Mouse (Mus musculus): ENCODE measurements at regions not wholly inside any gene's neighbourhood (a gene's known extent, or its start where the extent isn't known, plus 50 kb on each side); places are given as distances from the start of the nearest gene placed in this dataset.

DNA sequence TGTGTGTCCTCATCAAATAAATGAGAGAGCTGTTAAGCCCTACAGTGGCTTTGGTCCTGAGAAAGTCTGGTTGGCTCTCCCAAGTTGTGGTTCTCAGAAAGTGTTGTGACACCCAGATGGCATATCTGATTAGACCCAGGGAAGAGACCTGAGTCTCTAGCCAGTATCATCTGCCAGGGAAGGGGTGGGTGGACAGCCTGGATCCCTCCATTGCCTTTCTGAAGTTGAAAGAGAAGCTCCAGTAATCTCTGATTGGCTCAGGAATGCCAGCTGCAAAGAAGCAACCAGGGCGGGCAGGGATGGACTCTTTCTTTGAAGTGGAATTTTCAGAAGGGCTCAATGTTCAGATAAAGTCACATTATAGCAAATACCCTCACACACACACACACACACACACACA is 361.8 kb upstream of the Gm10131 start:
- TF ChIP-seq CTCF (IDR thresholded peaks at IDR 0.05; ENCODE audit: extremely low read depth, insufficient read depth, low read length), result no peak
- TF ChIP-seq POLR2A (IDR thresholded peaks at IDR 0.05; ENCODE audit: extremely low read depth, insufficient read depth, low read length), result no peak

All from cortical plate, adult 2 months (tissue).